Mouse (Mus musculus) right cerebral cortex, adult 18-20 months (tissue): ENCODE results near the gene Zfp541.
A peak's percentile ranks its signal among the peaks of the same experiment; 100 is the strongest.

ENCODE experiments used
- DNase-seq: peaks from one replicate; pipeline ENCODE4 v3.0.0; 2022; ENCODE audit warnings: mixed read lengths

The Zfp541 gene

DNA sequence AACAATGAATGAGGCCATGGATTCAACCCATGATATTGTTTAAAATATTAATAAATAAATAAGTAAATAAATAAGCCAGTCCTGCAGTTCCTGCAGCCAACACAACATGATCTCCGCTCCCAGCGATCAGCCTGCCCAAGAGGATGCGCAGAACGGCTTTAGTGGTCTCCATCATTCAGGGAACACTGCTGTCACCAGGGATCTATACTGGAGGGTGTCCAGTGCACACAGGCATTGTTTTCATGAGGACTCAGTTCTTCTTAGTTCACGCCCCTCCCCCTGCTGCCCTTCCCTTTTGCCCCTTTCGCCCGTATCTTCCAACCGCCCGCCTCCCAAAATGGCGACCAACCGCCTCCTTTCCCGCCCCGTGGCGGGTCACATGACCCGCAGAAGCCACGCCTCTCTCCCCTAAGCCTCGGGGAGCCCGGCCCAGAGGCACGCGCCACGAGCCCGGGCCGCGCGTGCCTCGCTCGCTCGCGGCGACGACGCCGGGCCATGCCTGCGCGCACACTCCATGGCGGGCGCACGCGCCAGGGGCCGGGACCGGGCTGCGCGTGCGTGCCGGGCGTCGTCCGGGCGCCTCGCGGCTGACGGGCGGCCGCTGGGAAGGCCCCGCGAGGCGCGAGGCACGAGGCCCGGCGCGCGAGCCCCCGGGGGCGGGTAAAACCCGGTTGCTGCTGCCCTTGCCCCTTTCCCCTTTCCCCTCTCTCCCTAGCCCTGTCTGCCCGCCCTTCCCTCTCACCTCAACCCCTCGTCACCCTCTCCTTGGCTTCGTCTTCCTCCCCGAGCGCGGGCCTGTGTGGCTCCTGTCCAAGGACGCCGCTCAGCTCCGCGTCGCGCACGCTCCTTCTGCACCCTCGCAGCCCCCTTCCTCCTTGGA, at the start of gene Zfp541:
Gene Zfp541, plus strand, starts transcription at position 596 of the 880 bp plus-strand sequence.
- DNase-seq = no peak

DNA sequence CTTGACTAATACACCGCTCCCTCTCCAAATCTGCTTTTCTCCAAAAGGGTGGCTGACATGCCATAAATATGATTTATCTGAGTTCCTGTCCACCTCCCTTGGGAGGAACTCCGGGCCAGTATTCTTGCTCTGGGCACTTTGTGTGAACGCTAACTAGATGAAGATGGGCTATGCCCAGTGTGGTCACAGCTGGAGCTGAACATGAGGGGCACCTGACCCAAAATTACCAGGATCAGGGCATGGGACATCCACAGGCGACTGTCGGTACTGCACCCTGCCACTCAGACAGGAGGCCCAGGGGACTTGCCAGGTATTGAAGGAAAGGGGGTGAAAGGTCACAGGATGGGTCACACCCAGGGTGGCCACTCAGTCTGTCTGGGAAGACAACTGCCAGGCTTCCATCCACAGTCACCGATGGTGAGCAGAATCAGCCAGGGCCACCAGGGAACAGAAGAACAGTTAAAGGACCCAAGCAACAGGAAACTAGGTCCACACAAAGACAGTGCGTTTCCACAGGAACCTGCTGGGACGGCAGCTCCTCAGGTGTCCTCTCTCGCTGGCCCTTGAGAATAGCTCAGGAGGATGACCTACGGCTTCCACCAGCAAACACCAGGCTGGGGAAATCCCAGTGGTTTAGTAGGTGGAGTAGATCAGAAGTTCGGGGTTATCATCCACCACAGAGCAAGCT, 48.9 kb upstream of the Zfp541 start:
- DNase-seq = no peak

DNA sequence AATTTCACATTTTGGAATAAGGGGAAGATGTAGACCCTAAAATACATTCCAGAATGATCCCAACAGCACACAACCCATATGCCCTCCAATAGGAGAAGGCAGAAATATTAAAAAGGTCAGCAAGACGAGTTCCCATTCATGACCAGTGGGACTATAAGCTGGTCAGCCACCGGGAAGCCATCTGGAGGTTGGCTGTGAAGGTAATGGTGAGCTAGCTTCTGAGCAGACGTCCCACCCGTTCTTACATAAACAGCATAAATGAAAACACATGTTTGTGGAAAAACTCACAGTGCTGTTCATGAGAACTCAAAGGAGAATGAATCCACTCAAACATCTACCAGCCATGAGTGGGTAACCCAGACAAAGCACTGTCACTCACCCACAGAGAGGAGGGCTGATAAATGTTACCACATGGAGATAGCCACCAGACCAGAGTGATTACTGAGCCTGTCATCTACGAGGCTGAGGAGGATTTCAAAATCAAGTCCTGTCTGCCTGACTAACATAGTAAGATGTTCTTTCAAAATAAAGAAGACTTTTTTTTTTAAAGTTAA, 47.8 kb upstream of the Zfp541 start:
- no peak for DNase-seq

DNA sequence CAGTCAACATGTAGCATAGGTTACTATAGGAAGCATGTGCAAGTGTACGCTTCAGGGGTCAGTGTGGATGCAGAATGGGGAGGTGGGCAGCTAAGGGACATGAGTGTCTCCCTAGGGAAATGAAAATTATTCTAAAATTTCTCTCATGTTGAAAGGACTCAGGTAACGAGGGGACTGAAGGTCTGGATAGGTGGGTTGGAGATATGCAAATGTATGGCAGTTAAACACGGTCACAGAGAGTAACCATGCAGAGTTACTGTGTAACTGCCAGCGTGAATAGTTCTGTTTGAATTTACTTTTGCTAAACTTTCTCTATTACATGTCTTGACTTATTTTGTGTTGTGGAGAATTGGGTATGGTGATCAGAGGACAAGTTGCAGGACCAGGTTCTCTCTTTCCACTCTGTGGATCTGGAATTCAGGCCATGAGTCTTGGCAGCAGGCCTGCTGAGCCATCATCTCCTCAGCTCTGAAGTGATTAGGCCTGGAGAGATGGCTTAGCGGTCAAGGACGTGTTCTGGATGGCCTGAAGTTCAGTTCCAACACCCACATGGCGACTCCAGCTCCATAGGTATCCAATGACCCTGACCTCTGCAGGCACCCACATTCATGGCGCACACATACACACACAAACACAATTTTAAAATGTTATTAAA, 47.0 kb upstream of the Zfp541 start:
- DNase-seq = no peak

GRCm38 (mm10) chr7:16015384-16015783, 46.2 kb upstream of the Zfp541 start:
- DNase-seq = no peak

- no peak for DNase-seq
Observed at GRCm38 (mm10) chr7:16018016-16018810, 43.4 kb upstream of the Zfp541 start.

GRCm38 (mm10) chr7:16019256-16020094, 42.1 kb upstream of the Zfp541 start:
- no peak for DNase-seq

DNA sequence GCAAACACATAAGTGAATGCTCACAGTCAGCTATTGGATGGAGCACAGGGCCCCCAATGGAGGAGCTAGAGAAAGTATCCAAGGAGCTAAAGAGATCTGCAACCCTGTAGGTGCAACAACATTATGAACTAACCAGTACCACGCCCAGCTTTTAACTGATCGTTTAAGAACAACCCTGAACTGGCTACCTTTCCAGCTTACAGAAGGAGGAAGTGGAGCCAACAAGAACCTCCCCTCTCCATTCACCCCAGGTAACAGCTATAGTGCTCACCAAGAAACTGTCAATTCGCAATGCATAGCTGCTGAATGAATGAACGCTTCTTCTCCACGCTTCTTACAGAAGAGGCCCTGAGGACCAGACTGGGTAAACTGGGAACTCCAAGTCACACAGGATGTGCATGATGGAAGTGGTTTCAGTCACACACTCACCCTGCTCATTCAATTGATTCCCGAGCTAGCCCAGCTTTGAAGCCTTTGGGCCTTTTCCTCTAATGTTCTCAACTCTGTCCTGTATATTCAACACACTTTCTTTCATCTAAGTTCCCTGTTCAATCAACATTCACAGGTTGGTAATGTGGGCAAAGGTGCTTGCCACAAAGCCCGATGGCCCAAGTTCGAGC, 36.9 kb upstream of the Zfp541 start:
- no peak for DNase-seq

DNA sequence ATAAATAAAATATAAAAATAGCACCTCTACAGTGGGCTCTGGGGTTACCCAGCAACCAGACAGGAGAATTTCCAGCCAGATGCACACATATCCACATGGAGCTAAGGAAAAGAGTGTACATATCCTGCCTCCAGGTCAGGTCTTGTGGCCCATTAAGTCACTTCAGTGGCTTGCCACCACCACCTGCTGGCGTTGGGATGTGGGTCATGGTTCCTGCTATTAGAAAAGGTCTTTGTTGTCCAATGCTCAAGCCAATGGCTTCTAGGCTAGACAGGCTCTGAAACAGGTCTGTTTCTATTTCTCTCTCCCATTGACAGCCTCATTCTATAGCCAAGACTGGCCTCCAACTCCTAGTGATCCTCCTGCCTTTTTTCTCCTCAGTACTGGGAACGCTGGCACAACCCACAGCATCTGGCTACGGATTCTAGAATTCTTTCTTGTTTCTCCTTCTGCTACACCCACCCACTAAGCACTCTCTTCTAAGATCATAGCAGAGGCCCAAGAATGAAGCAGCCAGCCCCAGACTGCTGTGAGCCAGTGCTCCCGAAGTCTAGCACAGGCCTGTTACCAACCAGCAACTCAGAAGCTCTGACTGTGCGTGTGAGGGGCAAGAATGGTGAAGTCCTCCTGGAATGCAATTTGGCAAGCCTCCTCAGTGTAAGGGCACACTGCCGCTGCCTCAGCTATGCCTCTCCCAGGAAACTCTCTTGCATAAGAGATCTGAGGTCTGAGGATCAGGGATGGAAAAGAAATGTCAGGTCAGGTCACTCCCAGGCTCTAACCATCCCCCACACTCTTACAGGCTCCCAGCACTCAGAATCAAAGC, 33.3 kb upstream of the Zfp541 start:
- DNase-seq = peak; percentile 78

- no peak for DNase-seq
Observed at GRCm38 (mm10) chr7:16031072-16031471, 30.5 kb upstream of the Zfp541 start.

DNA sequence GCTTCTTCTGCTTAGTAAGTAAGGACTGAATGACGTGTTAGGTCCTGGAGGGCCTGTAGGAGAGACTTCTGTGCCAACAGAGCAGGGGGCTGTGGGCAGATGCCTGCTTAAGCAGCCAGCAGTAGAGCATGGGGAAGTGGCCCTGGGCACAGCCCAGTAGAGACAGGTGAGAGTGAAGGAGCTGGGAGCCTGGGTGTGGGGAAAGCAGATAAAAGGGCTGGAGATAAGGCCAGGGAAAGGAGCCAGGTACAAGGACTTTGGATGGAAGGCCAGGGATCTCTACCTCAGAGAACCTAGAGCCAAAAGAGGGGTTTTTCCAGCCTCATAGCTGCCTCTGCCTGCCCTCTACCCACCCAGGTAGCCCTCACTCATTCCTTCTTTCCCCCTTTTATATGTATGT, 28.6 kb upstream of the Zfp541 start:
- DNase-seq = no peak

- DNase-seq = no peak
Observed at GRCm38 (mm10) chr7:16033580-16034461, 27.8 kb upstream of the Zfp541 start.

DNA sequence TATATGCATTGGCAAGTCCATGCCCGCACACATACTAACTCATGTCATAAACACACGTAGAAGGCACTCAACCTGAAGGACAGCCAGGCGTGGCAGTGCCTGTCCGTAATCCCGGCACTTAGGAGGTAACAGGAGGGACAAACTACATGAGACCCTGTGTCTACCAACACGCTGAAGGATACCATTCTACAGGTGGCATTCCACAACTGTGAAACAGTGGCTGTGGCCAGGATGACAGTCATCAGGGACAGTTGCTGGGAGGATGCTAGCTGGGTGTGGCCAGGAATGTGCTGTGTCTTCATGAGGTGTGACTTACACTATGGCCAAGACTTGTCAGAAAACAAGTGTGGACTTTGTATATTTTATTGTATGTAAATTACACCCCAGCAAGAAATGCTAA, 24.6 kb upstream of the Zfp541 start:
- DNase-seq = no peak

DNA sequence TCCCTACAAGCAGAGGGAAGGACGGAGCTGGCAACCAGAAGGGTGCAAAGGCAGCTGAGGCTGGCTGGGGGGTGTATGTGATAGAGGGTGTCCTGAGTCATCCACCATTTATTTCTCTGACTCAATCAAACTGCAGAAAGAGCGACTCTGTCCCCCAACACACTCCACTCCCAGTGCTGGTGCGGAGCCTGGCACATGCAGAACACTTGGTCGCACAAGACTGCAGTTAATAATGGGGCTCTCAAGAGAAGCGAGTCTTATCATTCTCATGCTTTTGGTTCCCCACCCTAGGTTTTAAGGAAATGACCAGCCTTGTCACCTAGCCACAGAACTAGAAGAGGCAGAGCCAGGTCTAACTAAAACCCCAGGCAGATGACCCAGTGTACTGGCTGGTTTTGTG, 22.3 kb upstream of the Zfp541 start:
- no peak for DNase-seq

- no peak for DNase-seq
Observed at GRCm38 (mm10) chr7:16041208-16041607, 20.4 kb upstream of the Zfp541 start.

DNA sequence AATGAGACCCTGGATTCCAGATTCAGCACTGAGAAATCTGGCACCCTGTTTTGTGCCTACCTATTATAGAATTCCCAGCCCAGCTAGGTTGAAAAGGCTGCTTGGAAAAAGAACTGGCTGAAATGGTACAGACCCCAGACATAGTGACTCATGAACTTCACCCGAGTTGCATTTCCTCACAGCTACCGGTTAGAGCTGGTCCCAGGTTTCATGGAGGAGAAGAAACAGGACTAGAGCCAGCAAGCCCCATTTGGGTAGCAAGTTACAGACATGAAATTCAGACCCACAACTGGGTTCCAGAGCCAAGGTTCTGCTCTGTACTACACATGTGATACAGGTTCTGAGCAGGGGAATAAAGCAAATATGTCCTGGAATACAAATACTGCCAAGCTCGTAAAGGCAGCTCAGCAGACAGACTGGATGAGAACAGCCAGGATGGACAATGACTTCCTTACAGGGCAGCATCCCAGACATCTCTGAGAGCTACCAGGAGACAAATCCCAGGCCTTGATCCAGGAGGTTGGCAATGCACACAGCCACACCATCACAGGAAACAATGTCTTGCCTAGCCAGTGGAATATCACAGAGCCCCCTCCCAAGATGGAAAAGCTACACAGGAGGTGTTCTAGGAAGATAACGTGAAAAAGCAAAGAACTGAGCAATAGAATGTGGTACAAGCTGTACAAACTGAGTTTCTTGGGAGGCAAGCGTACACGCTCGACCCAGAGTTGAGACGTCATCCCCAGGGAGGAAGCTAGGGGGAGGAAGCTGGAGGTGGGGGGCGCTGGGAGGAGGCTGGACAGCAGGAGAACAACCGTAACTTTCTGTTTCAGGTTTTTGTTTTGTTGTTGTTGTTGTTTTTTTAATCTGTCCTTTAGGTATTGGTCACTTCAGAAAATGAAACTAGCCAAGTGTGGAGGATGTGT, 18.5 kb upstream of the Zfp541 start:
- DNase-seq = no peak

- DNase-seq = no peak
Observed at GRCm38 (mm10) chr7:16043861-16044435, 17.7 kb upstream of the Zfp541 start.

- no peak for DNase-seq
Observed at GRCm38 (mm10) chr7:16044531-16044930, 17.1 kb upstream of the Zfp541 start.
